Comparison of ENCODE assay signal across 8 mouse cellular contexts in genomic region chr11:23068201-23068600, GRCm38 (mm10).
A peak's percentile ranks its signal among the peaks of the same experiment; 100 is the strongest.
DNase-seq lines count a peak whose midpoint lies in the region; ATAC-seq and TF ChIP-seq lines count a peak whose summit lies in the region.

No protein-coding gene starts in this region.

- H3K4me3 ChIP-seq in kidney, postnatal 0 days (replicated peaks; ENCODE audit: low read depth, low read length), result peak overlapping the region; percentile 71
- peak overlapping the region; percentile 80 for H3K4me3 ChIP-seq in embryonic facial prominence, embryonic 10.5 days
- peak overlapping the region; percentile 73 for H3K4me3 ChIP-seq in hindbrain, embryonic 14.5 days (replicated peaks; ENCODE audit: low read length)
- peak overlapping the region; percentile 80 for H3K4me3 ChIP-seq in midbrain, embryonic 15.5 days

- H3K27ac ChIP-seq in kidney, postnatal 0 days, result no peak overlapping the region
- peak overlapping the region; percentile 88; the same call in 1 of the 2 replicates for H3K27ac ChIP-seq in embryonic facial prominence, embryonic 10.5 days (replicated peaks)
- peak overlapping the region; percentile 83 for H3K27ac ChIP-seq in hindbrain, embryonic 14.5 days
- H3K27ac ChIP-seq in midbrain, embryonic 15.5 days, result peak overlapping the region; percentile 90

- no peaks in the 10 kb centered on the region for H3K27me3 ChIP-seq in kidney, postnatal 0 days (ENCODE audit: insufficient read depth, low read length)
- no peaks in the 10 kb centered on the region for H3K27me3 ChIP-seq in embryonic facial prominence, embryonic 10.5 days (replicated peaks; ENCODE audit: low read depth, poor library complexity, severe bottlenecking)
- H3K27me3 ChIP-seq in hindbrain, embryonic 14.5 days (ENCODE audit: control insufficient read depth, insufficient read depth, low read length), result no peaks in the 10 kb centered on the region
- no peaks in the 10 kb centered on the region for H3K27me3 ChIP-seq in midbrain, embryonic 15.5 days (replicated peaks)

- ATAC-seq in kidney, postnatal 0 days (replicated peaks; ENCODE audit: low FRiP score, low read depth), result no peak
- 0 out of 2 replicates have a peak, but pooled peaks have one; percentile 1 for ATAC-seq in hindbrain, embryonic 14.5 days (ENCODE audit: low FRiP score)
- peak; percentile 10 for ATAC-seq in midbrain, embryonic 15.5 days (replicated peaks)
- ATAC-seq in inflammation-experienced regulatory T-cells, adult 6 months, result no peak

- peak overlapping the region; percentile 85 for H3K4me2 ChIP-seq in kidney, postnatal 0 days (ENCODE audit: low read length)
- peak overlapping the region; percentile 59 for H3K4me2 ChIP-seq in hindbrain, embryonic 14.5 days (replicated peaks)
- H3K4me2 ChIP-seq in midbrain, embryonic 15.5 days, result peak overlapping the region; percentile 64

- WGBS in kidney, postnatal 0 days, result 7% methylated on average over 10 of the region's 10 CpGs
- WGBS in embryonic facial prominence, embryonic 10.5 days, result 11% methylated on average over 10 of the region's 10 CpGs
- 12% methylated on average over 10 of the region's 10 CpGs for WGBS in hindbrain, embryonic 14.5 days
- 8% methylated on average over 10 of the region's 10 CpGs for WGBS in midbrain, embryonic 15.5 days

- no peak for DNase-seq in kidney, postnatal 0 days (ENCODE audit: low spot score)
- DNase-seq in kidney, adult 8-10 months, result no peak
- no peak for DNase-seq in embryonic facial prominence, embryonic 10.5 days (ENCODE audit: low spot score)
- DNase-seq in hindbrain, embryonic 14.5 days (ENCODE audit: low spot score), result no peak
- DNase-seq in retina, postnatal 1 day, result no peak
- DNase-seq in layer of hippocampus, adult 9-11 months, result no peak

- peak overlapping the region; percentile 71 for H3K9ac ChIP-seq in kidney, postnatal 0 days (ENCODE audit: low read depth, low read length)
- H3K9ac ChIP-seq in hindbrain, embryonic 14.5 days, result peak overlapping the region; percentile 86
- peak overlapping the region; percentile 77 for H3K9ac ChIP-seq in midbrain, embryonic 15.5 days

- H3K9me3 ChIP-seq in kidney, postnatal 0 days (replicated peaks; ENCODE audit: low read length), result no peaks in the 10 kb centered on the region
- H3K9me3 ChIP-seq in embryonic facial prominence, embryonic 10.5 days, result no peaks in the 10 kb centered on the region
- no peaks in the 10 kb centered on the region for H3K9me3 ChIP-seq in hindbrain, embryonic 14.5 days (ENCODE audit: control insufficient read depth, low read length)
- H3K9me3 ChIP-seq in midbrain, embryonic 15.5 days, result no peaks in the 10 kb centered on the region

- no peaks in the 10 kb centered on the region for H3K4me1 ChIP-seq in kidney, postnatal 0 days (replicated peaks; ENCODE audit: insufficient read depth, low read length)
- peaks cover 8% of the 10 kb centered on the region for H3K4me1 ChIP-seq in embryonic facial prominence, embryonic 10.5 days
- peaks cover 6% of the 10 kb centered on the region for H3K4me1 ChIP-seq in hindbrain, embryonic 14.5 days (replicated peaks; ENCODE audit: control insufficient read depth, insufficient read depth, low read length)
- H3K4me1 ChIP-seq in midbrain, embryonic 15.5 days, result 0 out of 2 replicates have a peak, but pooled peaks cover 10% of the 10 kb centered on the region

- H3K36me3 ChIP-seq in kidney, postnatal 0 days (ENCODE audit: insufficient read depth, low read length), result no peaks in the 10 kb centered on the region
- no peaks in the 10 kb centered on the region for H3K36me3 ChIP-seq in embryonic facial prominence, embryonic 10.5 days (replicated peaks)
- H3K36me3 ChIP-seq in hindbrain, embryonic 14.5 days (replicated peaks; ENCODE audit: control insufficient read depth, insufficient read depth), result no peaks in the 10 kb centered on the region
- no peaks in the 10 kb centered on the region for H3K36me3 ChIP-seq in midbrain, embryonic 15.5 days (replicated peaks)

- no peak for TF ChIP-seq CTCF in kidney, postnatal 0 days (IDR thresholded peaks at IDR 0.05; ENCODE audit: low read depth)

Comparison
In these comparisons a context has a peak if more than half of its experiments do, and no peak if none do; other contexts are left out.
1. ATAC-seq: peak in hindbrain, embryonic 14.5 days (single experiment) and midbrain, embryonic 15.5 days (single experiment); none in kidney, postnatal 0 days (single experiment) and inflammation-experienced regulatory T-cells, adult 6 months (single experiment).
2. Peak in every context shown above with its lines, with median percentiles within 50 percentile points of each other: H3K4me2 ChIP-seq, H3K4me3 ChIP-seq and H3K9ac ChIP-seq.